Mouse (Mus musculus): ENCODE measurements around the gene Wdr19. TPM values are rescaled to one million over a fixed set of nuclear protein-coding genes. Genes with fewer than 3 reads are reported as not detected.

Gene Wdr19
- 0.83 and 1.1 TPM in 2 replicates for polyA plus RNA-seq (2012; rRNA removed)

GRCm38 (mm10) chr5:65199346-65200128, at the start of gene Wdr19:
Wdr19 (plus strand) TSS chr5:65199696.

Other genes with a start within 250 kb of the Wdr19 start
- gene Tlr6, start 239.6 kb upstream of the Wdr19 start, polyA plus RNA-seq (2012; rRNA removed): 0.66 and 1.1 TPM in 2 replicates
- gene Fam114a1, start 229.6 kb upstream of the Wdr19 start, polyA plus RNA-seq (2012; rRNA removed): 16.8 and 18.3 TPM in 2 replicates
- gene Tmem156, start 107.6 kb upstream of the Wdr19 start, polyA plus RNA-seq (2012; rRNA removed): 0.79 and 1.1 TPM in 2 replicates
- gene Klhl5, start 92.2 kb upstream of the Wdr19 start, polyA plus RNA-seq (2012; rRNA removed): 7.4 and 7.6 TPM in 2 replicates
- 10.4 and 10.9 TPM in 2 replicates for gene Rfc1, start 136.0 kb downstream of the Wdr19 start, polyA plus RNA-seq (2012; rRNA removed)
- gene Klb, start 148.6 kb downstream of the Wdr19 start, polyA plus RNA-seq (2012; rRNA removed): 9.4 and 10.2 TPM in 2 replicates
- gene Rpl9, start 191.7 kb downstream of the Wdr19 start, polyA plus RNA-seq (2012; rRNA removed): 607 and 636 TPM in 2 replicates
- 16.3 and 16.5 TPM in 2 replicates for gene Lias, start 191.8 kb downstream of the Wdr19 start, polyA plus RNA-seq (2012; rRNA removed)
- 13.4 and 16.9 TPM in 2 replicates for gene Ugdh, start 236.3 kb downstream of the Wdr19 start, polyA plus RNA-seq (2012; rRNA removed)

Measured in liver, embryonic 18 days (tissue).